Mouse (Mus musculus) MEL (cell line): Measurements from ENCODE around the gene P3h3.

ENCODE experiments used
- CTCF ChIP-seq, 3 experiments: IDR thresholded peaks in 2 of 3; conservative IDR thresholded peaks in 1 of 3; 2 replicates each; pipeline ENCODE4 v1.5.1; 2011 to 2012; ENCODE audit warnings: low read length in 3 of 3, low read depth in 2 of 3, mild to moderate bottlenecking in 2 of 3, improper control_type of control experiment in 1 of 3, inconsistent platforms in 1 of 3, mixed read lengths in 1 of 3, moderate library complexity in 1 of 3; ENCODE audit not compliant: control insufficient read depth in 1 of 3, insufficient read depth in 1 of 3, poor library complexity in 1 of 3, severe bottlenecking in 1 of 3
- NELFE ChIP-seq: IDR thresholded peaks from 2 replicates; pipeline ENCODE4 v1.6.1; 2011; ENCODE audit warnings: low read depth, low read length, improper control_type of control experiment
- TAL1 ChIP-seq: IDR thresholded peaks from 2 replicates; pipeline ENCODE4 v1.6.1; 2012; ENCODE audit warnings: mild to moderate bottlenecking, inconsistent platforms, low read length, moderate library complexity, mixed read lengths
- TBP ChIP-seq: IDR thresholded peaks from 2 replicates; pipeline ENCODE4 v1.8.0; 2011; ENCODE audit warnings: low read depth, low read length, improper control_type of control experiment
- ZMIZ1 ChIP-seq: IDR thresholded peaks from 2 replicates; pipeline ENCODE4 v1.6.1; 2012; ENCODE audit warnings: low read depth, mild to moderate bottlenecking, inconsistent platforms, low read length, improper control_type of control experiment, moderate library complexity

GRCm38 (mm10) chr6:124817563-124817962, 40.0 kb downstream of the P3h3 start:
- TF ChIP-seq NELFE (no peak), ZMIZ1 (no peak), CTCF (IDR thresholded peaks at IDR 0.05 in 2 of 3, conservative IDR thresholded peaks at IDR 0.05 in 1 of 3; ENCODE audit: control insufficient read depth in 1 of 3, insufficient read depth in 1 of 3, low read depth in 2 of 3, low read length in 3 of 3, poor library complexity in 1 of 3, severe bottlenecking in 1 of 3) (no peak), TAL1 (no peak), TBP (no peak)
